Mouse (Mus musculus): Measurements from ENCODE around the gene Cd44.
A peak's percentile ranks its signal among the peaks of the same experiment; 100 is the strongest.

Gene Cd44

GRCm38 (mm10) chr2:102913833-102914545 is 12.5 kb upstream of the Cd44 start:
- DNase-seq: no peak

DNA sequence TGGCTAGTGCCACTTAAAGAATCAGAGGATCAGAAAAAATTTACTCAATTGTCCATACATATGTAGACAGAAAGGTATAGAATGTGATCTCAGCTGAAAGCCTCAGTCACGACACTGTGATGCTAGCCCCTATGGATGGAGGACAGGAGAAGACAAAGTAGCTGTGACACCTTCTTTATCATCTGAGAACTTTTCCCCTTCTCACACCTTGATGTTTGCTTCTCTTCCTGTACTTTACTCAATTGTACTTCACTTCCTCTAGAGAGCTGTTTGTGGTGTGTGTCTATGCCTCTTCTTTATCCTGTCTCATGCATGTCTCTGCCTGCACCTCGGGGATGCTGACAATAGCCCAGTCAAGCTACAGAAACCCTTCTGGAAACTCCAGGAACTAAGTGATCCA is 11.5 kb upstream of the Cd44 start:
- no peak for DNase-seq

GRCm38 (mm10) chr2:102912469-102912868 is 11.0 kb upstream of the Cd44 start:
- DNase-seq: no peak

GRCm38 (mm10) chr2:102909403-102909802 is 7.9 kb upstream of the Cd44 start:
- DNase-seq: no peak

DNA sequence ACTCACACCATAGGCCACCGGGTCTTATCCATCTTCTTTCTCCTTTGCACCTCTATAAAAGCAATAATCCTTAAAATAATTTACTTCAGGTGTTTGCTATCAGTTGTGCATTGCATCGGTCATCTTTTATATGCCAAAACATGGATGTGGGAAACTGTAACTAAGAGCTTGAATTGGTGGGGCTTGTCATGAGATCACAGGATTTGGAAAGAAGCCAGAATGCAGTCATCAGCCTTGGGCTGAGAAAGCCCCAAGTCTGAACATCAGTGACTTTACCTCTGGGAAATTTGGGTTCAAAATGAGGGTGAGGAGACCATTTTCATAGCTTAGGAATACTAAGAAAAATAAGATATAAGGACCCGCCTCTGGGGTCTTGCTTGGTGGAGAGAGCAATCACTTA is 4.1 kb upstream of the Cd44 start:
- DNase-seq: no peak

DNA sequence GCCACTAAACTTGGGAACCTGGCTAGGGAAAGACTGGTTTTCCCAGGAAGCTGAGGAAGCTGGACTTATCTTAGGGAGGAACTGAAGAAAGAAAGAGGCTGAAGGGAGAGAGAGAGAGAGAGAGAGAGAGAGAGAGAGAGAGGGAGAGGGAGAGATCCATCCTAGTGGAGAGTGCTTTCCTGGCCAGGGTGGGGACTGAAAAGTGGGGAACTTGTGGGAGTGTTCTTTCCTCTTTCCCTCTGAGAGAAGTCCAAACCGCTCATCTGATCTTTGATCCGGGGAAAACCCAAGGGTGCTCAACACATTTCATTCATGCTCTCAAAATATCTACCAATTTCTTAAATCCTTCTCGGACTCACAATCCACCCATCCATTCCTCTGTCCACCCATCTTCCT is 361 bp upstream of the Cd44 start:
- DNase-seq: no peak

- no peak for DNase-seq
Observed at GRCm38 (mm10) chr2:102900230-102900721, 1.2 kb downstream of the Cd44 start.

DNA sequence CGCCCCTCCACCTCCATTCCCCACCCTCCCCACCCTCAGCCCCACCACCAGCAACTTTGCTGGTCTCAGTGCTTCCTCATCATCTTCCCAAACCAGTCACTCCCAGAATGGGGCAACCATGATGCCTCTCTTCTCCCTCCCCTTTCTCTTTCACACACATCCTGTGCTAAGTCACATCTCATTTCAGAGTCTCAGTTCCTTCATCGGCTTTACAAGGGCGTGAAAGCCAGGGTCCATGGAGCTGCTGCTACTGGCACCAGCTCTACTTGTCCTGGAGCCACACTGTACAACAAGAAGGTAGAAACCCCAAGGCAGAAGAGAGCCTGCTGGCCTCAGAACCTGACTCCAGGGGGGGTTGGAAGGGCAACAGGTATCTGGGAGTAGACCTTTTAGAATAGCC is 2.2 kb downstream of the Cd44 start:
- peak; percentile 27 to 42 for DNase-seq

- DNase-seq: no peak
Observed at GRCm38 (mm10) chr2:102898585-102898984, 2.9 kb downstream of the Cd44 start.

DNA sequence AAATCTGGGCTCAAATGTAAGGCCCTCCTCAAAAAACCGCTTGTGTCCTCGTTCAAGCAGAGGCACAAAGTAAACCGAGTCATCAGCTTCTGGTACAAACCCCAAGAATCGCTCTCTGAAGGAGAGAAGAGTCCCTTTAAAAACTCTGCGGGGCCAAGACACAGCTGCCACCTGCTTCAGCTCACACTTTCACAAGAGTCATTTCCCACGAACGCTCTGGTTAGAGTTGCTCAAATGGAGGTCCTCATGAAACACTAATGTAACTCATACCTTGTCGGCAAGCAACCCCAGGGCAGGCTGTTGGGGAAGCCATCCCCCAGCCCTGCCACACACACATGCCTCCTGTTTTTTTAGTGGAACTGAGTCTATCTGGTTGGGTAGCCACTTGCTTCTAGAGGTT is 5.3 kb downstream of the Cd44 start:
- DNase-seq: no peak

DNA sequence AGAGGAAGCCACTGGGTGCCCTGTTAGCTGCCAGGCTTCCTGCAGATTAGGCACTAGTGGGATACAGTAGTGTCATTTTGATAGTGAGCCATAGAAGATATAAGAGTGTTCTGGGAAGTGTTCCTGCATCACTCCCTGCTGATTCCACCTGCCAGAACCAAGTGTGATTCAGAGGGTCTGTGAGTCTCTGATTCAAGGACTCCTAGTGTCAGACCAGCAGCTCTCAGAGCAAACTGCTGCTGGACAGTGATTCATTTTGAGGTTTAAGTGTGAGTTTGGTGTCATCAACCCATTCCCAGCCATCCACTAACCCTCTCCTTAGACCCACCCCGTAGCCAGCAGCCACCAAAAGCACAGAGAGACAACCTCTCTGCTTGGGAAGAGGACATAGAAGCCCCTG is 6.3 kb downstream of the Cd44 start:
- DNase-seq: no peak

DNA sequence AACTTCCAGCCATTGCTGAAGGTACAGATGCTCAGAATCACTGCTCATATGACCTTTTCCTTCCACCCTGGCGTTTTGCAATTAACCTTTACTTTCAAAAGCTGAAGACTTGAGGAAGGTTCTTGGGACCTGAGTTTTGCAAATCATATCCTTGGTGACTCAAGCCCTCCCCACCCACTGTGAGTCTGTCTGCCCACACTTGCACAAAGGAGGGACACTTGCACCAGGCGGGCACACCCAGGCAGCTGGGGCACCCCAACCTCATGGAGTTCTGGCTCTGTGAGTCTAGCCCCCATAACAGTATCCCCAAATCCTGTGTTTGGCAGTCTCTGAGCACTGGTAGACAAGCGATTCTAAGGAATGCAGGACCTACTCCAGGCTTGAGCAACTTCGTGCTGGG is 6.7 kb downstream of the Cd44 start:
- peak; percentile 45 to 56 for DNase-seq

DNA sequence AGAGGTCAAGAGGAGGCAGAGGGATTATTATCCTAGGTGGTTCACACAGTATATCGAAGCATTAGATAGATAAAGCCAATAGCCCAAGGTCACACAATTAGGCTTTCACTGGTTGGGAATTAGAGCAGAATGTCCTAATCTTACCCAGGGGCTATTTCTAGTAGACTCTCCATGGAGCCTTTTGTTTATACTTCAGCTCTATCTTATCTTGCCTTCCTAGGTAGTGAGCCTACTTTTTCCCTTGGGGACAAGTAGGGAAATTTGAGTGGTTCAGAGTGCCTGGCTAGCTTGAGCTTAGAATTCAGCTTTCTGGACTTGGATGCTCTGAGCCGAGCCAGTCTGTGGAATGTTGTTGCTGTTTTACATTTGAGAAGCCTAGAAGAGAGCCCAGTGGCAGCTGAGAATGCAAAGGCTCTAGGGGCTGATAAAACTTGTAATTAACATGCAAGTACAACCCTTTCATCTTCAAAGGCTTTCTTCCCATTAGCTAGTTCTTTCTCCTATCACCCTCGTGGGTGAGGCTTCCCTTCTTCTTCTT is 12.7 kb downstream of the Cd44 start:
- DNase-seq: no peak

DNA sequence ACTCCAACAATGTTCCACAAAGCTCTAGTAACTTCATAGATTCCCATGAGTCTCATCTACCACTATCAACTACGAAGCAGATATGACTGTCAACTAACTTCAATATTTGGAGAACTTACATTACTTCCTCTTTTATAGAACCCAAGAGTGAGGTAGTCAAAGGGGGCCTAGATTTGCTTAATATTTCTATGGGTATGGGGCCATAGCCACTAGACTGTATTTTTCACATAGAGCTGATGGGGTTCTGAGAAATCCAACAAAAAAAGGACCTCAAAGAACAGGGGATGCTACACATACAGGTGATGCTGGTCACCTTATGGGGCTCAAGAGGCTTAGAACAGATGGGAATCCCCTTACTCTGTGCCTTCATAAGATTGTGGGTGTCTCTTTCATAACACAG is 14.3 kb downstream of the Cd44 start:
- DNase-seq: no peak

DNA sequence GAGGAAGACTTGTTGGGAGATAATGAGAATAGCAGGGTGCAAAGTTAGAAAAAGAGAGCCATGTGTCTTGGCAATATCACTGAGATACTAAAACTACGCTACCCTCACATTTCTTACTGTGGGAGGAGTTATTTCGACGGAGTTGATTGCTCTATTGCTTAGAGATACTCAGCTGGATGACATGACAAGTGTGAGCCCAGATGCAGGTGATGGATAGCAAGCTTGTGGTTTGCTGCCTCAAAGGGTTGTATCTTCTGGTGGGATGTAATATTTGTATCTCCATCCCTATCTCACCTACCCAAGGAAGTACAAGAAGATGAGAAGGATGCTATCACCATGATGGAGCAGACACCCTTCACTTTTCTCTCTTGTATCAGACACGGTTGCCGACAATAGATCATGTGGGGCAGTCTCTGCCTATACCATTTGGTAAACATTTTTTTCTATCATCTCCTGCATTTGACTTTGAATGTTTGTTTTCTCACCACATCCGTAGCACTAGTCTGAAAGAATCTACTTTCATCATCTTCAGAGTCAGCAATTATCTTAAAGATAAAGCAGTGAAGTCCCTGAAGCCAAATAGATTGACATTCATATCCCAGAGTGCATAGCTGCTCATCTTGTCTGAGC is 15.0 kb downstream of the Cd44 start:
- DNase-seq: no peak

DNA sequence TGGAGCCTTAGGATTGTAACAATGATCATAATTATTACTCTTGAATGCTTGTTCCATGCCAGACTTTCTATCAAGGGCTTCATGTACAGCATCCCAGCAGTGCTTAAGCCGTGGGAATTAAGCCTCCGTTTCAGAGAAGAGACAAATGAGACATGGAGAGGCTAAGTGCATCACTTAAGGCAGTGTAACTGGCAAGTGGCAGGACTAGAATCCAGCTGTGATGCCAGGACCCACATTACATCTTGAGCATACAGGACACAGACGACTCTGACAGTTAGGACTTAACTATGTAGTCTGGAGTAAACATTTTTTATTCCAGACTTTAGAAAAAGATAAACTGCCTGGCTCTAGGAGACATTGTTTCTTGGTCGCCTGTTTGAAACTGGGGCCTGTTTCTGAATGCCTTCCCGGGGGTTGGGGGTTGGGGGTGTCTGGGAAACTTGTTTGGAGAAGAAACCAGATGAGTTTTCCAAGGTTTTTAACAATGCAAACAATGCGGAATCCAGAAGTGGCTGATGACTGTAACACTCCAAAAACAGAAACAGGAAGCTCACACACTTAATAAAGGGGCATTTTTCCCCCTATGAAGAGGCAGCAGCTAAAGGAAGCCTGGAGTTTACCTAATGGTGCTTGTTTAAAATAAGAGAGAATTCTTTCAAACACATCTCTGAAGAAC is 18.7 kb downstream of the Cd44 start:
- peak; percentile 68 to 78 for DNase-seq

GRCm38 (mm10) chr2:102882004-102882588 is 19.4 kb downstream of the Cd44 start:
- peak in 1 of 2 experiments; percentile 45 for DNase-seq

GRCm38 (mm10) chr2:102878513-102878912 is 23.0 kb downstream of the Cd44 start:
- no peak for DNase-seq

DNA sequence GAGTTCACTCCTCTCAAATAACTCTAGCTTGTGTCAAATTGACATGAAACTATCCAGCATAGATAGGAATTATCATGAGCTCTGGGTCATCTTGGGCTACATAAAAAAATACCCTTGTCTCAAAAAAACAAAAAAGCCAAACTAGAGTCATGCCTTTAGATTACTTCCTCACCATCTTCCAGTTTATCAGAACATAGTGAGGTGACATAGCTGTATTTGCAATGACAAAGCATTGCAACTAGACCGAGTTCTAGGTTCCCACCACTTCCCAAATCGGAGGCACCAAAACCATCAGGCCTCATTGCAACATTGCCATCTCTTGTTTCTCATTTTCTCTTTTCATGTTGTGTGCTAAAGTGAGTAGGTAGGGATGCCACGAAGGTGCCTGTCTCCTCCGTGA is 24.0 kb downstream of the Cd44 start:
- DNase-seq: no peak

- DNase-seq: no peak
Observed at GRCm38 (mm10) chr2:102876141-102876540, 25.3 kb downstream of the Cd44 start.

GRCm38 (mm10) chr2:102873848-102874247 is 27.6 kb downstream of the Cd44 start:
- DNase-seq: no peak

- no peak for DNase-seq
Observed at GRCm38 (mm10) chr2:102873194-102873593, 28.3 kb downstream of the Cd44 start.

DNA sequence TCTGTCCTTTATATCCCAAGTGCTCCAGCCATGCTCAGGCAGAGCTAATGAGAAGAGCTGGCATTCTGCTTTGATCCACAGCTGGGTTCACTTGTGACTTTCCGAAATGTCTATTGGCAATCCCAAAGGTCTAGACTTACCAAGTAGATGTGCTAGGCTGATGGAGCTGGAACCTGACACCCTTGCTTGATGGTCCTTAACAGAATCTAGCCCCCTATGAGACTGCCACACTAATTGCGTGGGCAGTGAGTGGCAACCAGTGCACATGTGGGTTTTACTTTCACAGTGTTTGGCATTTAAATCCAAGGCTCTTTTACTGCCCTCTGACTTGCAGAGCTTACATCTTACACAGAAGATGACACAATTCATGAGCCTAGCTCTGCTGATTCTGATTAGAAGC is 29.0 kb downstream of the Cd44 start:
- no peak for DNase-seq
